Mouse (Mus musculus) kidney, postnatal 14 days (tissue): Measurements from ENCODE around the gene Rbm44.

Experiments used
- DNase-seq: peaks from one replicate; pipeline ENCODE4 v3.0.0; 2022; ENCODE audit warnings: mixed read lengths

Rbm44 gene

DNA sequence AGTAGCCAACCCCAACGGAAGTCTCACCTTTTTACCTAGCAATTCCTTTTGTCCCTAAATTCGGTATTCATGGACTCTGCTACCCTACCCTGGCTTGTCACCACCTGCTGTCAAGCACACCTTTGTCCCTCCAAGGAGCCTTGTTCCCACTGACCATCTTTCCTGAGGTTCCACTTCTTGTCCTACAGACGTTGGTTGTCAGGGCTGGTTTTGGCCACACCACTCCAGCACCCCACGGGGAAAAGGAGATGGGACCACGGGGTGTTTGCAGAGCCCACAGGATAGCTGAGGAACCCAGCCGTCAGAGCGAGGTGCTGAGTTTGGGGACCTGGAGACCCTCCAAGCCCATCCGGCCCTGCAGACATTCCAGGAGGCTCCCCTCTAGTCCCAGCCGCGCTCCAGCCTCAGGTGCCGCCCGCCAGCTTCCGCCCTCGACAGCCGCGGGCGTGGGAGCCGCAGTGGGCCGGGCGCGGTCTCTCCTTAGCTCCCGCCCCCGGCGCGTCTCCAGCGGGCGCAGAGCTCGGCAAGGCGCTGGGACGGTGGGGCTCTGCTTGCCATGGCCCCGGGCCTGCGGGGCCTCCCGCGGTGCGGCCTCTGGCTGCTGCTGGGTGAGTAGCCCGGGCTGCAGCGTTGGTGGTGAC is 34.8 kb downstream of the Rbm44 start, which contains the start of gene Ramp1:
Gene Ramp1, plus strand, starts transcription at position 290 of the 641 bp plus-strand sequence.
- DNase-seq, result peak; percentile 38

DNA sequence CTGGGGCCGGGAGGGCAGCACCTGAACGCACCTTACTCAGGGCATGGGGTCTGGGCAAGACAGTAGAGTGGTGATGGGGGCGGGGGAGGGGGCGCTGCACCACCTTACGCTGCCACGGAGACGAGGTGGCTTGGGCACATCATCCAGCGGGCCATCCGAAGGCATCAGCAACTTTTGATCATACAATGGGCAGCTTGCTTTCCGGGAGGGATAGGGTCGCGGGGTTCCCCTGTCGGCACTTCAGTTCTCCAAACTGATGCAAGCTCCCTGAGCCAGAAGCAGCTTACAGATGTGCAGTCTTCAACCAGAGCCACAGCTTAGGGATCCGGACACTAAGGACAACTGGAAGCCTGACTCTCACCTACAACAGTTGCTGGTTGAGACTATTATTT is 35.3 kb downstream of the Rbm44 start:
- DNase-seq, result no peak

DNA sequence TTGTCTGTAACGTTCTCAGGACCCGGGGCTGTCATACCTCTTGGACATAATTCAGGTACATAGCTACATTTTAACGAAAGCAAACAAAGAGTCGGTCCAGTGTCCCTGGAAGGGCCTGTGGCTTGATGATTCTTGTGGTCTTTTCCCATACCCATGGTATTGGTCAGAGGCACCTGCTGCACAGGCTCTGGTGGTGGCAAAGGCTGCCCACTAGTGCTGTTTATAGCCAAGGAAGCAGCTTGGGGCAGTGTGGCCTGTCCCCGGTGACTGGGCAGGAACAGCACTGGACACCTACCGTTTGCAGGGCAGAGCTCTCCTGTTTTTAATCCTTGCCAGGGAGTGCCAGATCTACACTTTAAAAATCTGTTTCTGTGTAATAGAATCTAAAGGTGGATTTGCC is 35.8 kb downstream of the Rbm44 start:
- no peak for DNase-seq

DNA sequence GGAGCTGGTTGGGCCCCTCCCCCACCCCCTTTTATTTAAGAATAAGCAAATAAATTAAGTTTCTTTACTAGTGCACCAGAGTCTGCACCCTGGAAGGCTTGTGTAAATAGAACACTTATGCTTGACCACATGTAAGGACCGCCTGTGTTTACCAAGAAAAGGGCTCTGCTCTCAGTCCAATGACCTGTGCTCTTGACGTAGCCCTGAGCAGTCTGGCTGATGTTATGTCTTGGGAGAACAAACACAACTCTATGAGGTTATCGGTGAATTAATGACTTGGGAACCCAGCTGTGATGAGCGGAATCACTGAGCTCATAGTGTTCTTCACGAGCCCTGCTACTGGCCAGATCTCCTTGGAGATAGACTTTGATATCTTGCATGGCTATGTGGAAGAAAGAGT is 36.4 kb downstream of the Rbm44 start:
- peak; percentile 43 for DNase-seq

DNA sequence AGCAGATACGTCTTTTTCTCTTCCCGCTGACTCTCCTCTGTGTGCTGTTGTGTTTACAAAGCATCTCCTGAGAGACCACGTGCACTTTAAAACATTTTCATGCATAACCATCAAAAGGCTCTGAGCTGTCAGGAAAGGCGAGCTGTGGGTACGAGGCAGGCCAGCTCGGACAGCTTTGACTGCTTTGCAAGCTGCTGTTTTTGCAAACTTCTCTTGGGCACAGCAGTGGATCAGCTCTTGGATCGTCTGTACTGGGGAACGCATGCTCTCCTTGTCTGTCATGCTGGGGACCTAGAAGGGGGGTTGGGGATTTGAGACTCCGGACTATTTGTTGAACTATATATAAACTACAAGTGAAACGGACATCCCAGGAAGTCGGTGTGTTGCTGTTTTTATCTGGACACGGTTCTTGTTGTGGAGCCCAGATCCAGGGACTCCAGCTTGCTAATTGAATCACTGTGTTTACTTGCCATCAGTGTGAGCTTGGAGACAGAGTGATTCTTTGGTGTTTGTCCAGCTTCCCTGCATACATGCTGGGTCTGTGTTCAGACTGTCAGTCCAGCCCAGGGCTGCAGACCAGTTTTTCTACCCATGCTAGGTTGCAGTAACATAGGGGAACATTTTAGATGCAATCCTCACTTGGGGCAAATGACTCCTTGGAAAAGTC is 37.0 kb downstream of the Rbm44 start:
- no peak for DNase-seq

DNA sequence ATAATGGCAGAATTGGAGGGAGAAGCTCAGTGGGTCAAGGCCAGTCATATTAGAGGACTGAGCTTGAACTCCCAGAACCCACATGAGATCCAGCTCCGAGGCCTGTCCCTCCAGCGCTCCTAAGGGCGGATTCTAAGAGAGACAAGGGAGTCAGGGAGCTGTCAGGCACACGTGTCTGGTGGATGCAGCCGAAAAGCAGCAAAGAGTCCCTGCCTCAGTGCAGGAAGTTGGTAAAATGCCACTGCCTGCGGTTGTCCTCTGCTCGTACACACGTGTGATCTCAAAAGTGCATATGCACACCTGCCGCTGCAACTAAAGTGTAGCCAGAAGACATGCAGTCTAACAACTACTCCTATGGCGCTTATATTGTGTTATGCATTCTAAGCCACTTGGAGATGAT is 38.4 kb downstream of the Rbm44 start:
- no peak for DNase-seq

DNA sequence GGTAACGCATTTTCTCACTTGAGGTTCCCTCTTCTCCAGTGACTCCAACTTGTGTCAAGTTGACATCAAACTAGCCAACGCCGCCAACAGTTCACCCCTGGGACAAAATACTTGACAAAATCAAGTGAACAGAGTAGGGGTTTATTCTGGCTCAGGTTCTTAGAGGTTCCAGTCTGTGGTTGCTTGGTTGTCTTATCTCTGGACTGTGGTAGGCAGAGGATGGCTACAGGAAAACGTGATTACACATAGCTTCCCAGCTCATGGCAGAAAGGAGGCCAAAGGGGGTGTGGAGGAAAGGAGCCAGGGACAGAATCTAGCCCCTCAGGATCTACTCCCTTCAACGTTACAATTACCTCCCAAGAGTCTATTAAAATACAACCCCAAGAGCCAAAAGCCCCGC is 41.8 kb downstream of the Rbm44 start:
- DNase-seq, result no peak

DNA sequence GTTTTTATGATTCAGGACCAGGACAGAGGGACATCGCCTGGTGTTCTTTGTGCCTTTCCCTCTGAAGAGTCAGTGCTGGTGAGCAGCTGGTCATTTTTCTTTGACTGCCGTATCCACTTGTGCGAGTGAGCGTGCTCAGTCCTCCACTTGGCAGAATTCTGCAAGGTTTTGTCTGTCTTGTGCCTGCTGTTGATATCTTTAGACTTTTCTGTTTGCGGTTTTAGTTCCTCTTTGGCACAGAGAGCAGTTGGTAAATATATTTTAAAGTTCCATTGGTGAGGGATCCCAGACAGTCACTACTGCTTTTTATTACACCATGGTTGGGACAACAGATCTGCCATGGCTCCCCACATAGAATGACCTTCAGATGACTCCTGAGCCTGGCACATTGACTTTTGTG is 42.4 kb downstream of the Rbm44 start:
- DNase-seq, result no peak

DNA sequence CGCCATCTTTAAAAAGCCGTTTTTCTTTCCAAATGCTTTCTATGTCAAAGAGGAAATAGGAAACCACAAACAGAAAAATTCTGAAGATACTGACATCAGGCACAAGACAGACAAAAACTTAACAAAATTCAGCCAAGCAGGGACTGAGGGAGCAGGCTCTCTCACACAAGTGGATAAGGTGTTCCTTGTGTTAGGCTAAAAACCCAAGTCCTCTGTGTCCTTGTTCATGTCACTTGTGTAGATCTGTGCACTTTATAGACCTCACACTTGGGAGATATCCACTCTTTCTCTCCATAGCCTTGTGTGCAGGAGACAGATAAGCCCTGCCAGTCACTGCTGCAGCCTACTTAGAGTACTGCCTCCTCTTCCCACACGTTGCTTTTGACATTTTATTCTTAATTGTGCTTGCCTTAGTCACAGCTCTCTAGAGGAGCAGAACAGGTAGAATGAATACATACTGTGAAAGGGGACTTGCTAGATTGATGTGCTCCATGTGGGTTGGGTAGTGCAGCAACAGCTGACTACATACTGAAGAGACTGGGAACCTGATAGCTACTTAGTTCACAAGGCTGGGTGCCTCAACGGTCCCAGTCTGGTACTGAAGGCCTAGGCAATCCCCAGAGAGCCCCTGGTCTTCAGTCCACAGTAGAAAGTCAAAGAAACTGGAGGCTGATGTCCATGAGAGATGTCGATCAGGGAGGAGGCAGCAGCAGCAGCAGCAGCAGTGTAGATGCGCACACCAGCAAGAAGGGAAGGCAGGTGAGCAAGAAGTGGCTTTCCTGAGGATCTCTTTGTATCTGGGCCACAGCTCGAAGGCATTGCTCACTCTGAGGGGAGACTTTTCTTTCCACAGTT is 43.1 kb downstream of the Rbm44 start:
- no peak for DNase-seq

DNA sequence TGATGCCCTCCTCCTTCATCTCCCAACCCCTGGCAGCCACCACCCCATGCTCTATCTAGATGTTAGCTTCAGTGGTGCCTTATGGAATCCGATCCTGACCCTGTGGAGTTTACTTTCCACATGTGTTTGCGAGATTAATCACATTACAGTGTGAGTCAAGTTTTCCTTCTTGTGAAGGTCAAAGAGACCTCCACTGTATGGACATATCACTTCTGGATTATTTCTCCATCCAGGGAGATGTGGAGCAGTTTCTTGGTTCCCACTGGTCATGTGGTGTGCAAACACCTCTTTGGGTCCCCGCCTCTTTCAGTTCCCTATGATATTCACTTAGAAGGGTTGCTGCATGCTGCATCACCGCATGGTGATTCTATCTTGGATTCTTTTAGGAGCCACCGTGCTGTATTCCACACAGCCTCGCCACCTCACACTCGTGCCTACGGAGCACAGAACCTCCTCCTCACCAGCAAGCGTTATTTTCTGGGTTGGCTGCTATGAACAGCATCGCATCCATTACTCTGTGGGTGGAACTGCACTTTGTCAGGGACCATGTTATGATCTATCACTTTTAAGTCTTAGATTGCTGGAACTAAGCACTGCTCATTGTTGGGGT is 44.1 kb downstream of the Rbm44 start:
- DNase-seq, result no peak

DNA sequence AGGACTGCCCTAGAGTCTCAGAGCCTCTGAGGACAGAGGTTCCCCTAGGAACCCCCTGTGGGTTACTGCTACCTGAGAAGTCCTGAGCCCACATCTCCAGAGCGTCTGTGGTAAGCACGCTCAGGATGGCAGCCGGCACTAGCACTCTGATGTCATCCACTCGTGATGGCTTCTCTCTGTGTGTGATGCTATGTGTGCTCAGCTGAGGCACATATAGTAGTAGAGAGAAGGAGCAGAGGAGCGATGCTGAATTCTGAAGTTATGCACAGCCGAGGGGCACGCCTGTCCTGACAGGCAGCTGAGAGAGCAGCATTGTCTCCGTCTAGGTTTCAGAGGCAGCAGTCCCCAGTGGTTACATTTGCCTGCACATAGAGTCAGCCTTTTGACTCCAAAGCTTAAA is 47.3 kb downstream of the Rbm44 start:
- DNase-seq, result no peak

DNA sequence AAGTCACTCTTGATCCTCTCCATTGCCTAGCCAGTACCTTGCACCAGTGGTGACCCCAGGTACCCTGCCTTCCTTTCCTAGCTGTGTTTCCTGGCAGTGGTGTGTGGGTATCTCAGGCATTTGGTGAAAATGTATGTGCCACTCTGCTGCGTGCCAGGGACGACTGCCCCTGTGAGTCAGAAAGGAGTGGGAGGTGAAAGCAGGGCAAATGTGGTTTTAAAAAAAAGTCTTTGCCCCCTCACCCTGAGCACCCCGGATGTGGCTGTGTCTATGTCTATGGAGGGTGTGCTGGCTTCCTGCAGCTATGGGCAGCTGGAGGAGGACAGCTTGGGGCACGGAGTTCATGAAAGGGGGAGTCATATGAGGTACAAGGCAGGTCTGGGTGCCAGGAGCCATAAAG is 48.4 kb downstream of the Rbm44 start:
- no peak for DNase-seq

DNA sequence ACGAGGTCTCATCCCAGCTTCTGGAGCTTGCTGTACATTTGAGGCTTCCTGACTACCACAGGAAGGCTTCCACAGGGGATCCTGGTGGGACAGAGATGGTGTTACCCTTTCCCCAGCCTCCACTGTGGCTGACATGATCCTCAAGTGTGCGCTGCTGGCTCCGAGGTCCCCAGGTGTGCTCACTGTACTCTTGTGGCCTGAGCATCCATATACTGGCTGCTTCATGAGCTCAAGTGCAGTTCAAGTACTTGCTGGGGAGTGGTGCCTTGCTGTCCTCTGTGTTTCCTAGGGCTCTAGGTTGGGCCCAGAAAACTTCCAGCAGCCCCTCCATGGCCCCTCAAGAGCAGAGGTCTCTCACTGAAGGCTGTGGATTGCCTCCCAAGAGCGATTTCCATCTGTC is 48.8 kb downstream of the Rbm44 start:
- DNase-seq, result no peak

DNA sequence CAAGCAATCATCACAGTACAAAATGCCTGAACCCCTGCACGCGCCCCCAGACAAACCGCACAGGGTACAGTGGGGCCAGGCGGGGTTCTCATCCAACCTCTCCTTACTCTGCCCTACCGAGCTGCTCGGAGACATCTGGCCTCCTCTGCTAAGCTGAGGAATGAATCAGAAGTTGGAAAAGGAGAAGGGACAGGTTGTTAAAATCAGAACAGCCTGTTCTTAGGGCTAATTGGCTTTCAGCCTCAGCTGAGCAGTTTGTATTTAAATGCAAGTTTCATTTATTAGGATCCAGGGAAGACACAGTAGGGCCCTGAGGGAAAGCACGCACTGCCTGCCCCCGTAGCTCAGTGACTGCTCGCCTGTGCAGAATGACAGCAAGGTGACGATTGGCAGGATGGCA is 54.9 kb downstream of the Rbm44 start:
- no peak for DNase-seq

DNA sequence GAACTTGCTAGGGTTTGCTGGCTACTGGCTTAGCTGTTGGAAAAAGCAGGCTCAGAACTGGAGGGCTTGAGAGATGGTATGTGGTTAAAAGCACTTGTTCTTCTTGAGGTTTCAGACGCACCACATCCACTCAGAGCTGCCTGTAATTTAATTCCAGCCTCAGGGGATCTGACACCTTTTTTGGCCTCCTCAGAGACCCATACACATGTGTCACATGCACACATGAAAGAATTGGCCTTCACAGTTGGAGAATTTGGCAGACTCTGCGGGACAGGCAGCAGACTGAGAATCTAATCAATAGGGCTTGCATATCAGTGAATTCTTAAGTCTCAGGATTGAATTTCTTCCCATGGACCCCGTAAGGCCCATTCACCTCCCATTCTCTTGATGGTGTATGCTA is 56.2 kb downstream of the Rbm44 start:
- no peak for DNase-seq

DNA sequence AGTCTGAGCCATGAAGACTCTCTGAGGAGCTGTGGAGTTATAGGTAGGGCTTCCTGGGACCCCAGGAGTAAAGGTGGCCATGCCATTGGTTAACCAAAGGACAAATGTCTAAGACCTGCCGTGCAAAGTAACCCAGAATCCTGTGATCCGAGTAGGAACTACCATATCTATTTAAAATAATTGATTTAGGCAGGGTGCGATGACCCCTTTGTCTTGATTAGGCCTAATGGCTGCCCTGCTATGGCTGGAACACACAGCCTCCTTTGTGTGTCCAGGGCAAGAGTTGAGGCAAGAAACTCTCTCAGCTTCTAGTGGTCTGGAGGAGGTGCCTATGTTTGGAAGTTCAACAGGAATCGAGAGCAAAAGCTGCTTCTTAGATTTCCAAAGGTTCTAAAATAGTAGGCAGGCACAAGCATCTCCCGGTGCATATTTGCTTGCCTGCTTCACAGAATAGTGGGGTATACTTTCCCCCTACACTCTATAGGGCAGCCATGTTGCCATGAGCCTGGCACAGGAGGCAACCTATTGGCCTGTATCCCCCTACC is 59.4 kb downstream of the Rbm44 start:
- DNase-seq, result no peak

DNA sequence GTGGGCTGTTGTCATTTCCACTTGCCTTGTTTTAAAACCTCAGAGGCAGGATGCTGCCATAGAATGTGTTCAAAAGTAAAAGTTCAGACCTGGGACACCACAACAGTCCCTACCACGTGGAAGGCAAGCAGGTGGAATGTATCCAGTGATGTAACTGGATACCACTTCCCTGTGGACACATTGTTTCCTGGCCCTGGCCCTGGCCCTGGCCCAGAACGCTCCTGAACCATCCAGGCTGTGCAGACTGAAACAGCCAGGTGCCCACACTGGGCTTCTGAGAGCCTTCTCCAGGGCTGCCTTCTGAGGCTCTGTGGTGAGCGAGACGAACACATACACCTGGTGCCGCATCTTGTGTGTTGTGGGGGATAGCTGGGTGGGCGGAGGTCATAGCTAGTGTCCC is 60.8 kb downstream of the Rbm44 start:
- DNase-seq, result no peak

DNA sequence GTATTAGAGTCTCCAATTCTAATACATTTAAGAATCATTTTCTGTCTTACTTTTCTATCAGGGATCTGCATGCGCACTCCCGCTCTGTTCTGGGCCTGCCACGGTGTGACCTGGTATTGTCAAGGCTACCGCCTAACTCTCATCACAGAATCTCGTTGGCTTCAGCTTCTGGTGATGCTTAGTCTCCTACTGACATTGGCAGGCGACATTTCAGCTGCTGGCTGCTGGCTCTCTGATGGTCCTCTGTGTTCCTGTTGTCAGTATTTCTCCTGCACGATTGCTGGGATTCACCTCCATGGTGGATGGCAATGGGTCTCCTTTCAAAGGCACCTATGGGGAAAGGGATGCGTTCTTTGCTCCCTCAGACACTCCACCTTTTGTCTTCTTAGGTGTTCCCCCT is 61.4 kb downstream of the Rbm44 start:
- no peak for DNase-seq

DNA sequence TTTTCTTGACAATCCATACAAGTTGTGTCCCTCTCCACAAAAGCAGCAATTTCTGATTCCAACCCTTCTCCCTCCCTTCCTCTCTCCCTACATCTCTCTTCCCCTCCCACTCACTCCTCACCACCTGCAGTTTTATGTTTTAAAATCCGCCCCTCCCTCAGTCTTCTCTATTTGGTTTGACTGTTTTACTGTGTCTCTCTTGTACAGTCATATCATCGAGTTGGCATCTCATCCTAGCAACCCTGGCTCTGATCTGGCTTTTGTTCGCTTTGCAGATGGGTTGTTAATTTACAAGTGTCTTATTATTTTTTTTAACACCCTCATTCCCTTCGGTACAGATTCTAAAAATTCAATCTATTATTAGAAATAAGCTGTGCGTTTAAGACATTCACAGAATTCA is 62.0 kb downstream of the Rbm44 start:
- DNase-seq, result no peak

DNA sequence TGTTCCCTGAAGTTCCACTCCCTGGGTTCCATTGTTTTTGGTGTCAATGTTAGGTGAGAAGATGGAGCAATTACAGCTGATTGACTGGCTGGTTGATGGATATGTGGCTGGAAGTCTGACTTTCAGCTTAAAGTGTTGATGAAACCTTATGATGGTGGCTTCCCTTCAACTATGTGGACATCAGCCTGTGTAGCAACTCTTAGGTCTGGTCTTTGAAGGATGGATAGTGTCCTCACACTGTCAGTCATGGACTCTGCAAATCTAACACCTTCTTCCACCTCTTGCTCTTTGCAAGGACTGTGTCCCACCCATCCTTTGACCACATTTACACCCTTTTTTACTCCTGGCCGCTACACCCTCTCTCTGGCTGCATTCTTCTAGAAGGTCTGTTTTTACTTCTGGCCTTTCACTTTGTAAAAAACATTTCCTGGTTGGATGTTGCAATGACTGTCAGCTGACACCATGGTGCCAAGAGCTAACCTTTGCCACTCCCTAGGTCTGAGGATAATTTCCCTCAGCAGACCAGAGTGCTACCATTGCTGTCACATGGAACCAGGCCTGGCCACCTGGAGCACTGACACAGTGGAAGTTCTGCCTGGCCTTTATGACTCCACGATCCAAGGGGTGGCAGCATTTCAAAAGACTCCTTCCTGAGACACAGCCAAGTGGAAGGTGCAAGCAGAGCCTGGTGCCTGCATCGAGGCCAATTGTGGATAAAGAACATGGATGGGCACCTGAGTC is 62.6 kb downstream of the Rbm44 start:
- no peak for DNase-seq

DNA sequence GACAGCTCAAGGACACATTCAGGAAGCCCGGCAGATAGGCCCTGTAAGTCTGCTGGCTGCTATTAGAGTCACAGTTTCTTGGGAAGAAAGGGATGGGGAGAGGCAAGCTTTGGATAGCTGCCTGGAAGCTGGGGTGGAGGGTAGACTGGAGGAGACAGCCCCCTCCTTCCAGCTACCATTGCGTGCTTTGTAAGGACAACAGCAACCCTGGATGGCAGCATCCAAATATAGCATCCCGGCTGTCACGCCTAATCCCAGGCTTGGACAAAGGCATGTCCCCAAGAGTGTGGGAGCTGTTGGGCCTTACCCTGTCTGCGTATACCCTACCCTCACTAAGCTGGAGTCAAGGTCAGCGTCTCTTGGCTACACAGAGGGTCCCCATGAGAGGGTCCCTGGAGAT is 64.5 kb downstream of the Rbm44 start:
- DNase-seq, result no peak

DNA sequence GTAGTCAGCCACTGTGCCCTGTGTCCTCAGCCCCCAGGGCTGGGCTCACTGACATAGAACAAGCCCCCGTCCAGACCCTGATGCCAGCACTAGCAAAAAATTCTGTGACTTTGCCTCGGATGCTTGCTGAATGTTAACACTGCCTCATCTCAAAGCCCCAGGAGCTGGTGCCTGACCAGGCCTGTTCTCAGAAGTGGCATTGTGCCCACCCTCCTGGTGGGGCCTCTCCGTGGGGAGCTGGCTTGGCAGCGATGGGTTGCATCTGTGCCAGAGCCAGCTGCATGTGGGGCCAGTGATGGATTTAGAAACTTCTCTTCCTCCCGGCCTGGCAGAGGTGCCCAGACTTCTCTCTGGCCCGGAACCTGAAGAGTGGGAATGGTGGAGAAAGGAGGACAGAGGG is 64.9 kb downstream of the Rbm44 start:
- peak; percentile 8 for DNase-seq

DNA sequence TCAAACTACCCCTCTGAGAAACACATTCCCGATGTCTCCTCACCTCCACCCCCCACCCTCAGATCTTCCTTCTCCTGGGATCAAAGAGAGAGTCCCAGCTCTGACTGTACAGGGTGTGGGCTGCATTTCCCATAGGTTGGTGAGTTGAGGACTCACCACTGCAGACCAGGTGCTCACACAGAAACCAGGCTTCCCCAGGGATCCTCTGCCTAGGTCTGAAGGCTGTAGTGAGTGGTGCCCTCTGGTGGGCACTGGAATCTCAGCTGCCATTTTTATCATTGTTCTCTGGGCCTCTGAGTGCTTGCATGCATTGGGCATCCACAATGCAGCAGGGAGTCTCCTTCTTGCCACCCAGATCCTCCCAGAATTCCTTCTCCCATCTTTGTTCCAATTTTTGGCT is 66.2 kb downstream of the Rbm44 start:
- peak; percentile 56 for DNase-seq
